Mouse (Mus musculus) myocyte (in vitro differentiated cells): ENCODE measurements at regions not wholly inside any gene's neighbourhood (a gene's known extent, or its start where the extent isn't known, plus 50 kb on each side); places are given as distances from the start of the nearest gene placed in this dataset.

ENCODE experiments used
- H3K27me3 ChIP-seq: one replicate; pipeline ENCODE4 v1.6.1; 2011; ENCODE audit not compliant: control insufficient read depth, insufficient read depth, insufficient read length
- H3K36me3 ChIP-seq: one replicate; pipeline ENCODE4 v1.6.1; 2011; ENCODE audit not compliant: control insufficient read depth, insufficient read depth
- H3K4me2 ChIP-seq: one replicate; pipeline ENCODE4 v1.6.1; 2011; ENCODE audit warnings: low read depth, control low read depth
- H3K4me3 ChIP-seq: one replicate; pipeline ENCODE4 v1.5.1; 2011; ENCODE audit warnings: mild to moderate bottlenecking, control low read depth, moderate library complexity
- H3K79me2 ChIP-seq: one replicate; pipeline ENCODE4 v1.6.1; 2011; ENCODE audit not compliant: control insufficient read depth, insufficient read depth
- H3ac ChIP-seq: one replicate; pipeline ENCODE4 v1.6.1; 2011; ENCODE audit not compliant: control insufficient read depth, insufficient read length
- CEBPB ChIP-seq: IDR thresholded peaks from 2 replicates; pipeline ENCODE4 v1.6.1; 2011; ENCODE audit warnings: mild to moderate bottlenecking, moderate library complexity; ENCODE audit not compliant: poor library complexity, insufficient read depth, severe bottlenecking
- E2F4 ChIP-seq: IDR thresholded peaks from one replicate; pipeline ENCODE4 v1.6.1; 2011; ENCODE audit warnings: mild to moderate bottlenecking, control low read depth, moderate library complexity; ENCODE audit not compliant: insufficient read depth
- MAX ChIP-seq: IDR thresholded peaks from one replicate; pipeline ENCODE4 v1.6.1; 2011; ENCODE audit warnings: low read depth, mild to moderate bottlenecking, control low read depth
- MYOD1 ChIP-seq, 3 experiments: IDR thresholded peaks; one replicate each; pipeline ENCODE4 v1.6.1; 2011; ENCODE audit warnings: control low read depth in 2 of 3, low read depth in 2 of 3, mild to moderate bottlenecking in 2 of 3, moderate library complexity in 1 of 3; ENCODE audit not compliant: insufficient read length in 2 of 3, control insufficient read depth in 1 of 3
- MYOG ChIP-seq, 3 experiments: IDR thresholded peaks; one replicate each; pipeline ENCODE4 v1.6.1; 2011; ENCODE audit warnings: control low read depth in 2 of 3, low read depth in 2 of 3, mild to moderate bottlenecking in 2 of 3; ENCODE audit not compliant: insufficient read length in 2 of 3, control insufficient read depth in 1 of 3, insufficient read depth in 1 of 3
- POLR2A ChIP-seq: IDR thresholded peaks from one replicate; pipeline ENCODE4 v1.6.1; 2011; ENCODE audit warnings: low read depth, mild to moderate bottlenecking, control low read depth, moderate library complexity; ENCODE audit not compliant: insufficient read length
- POLR2AphosphoS2 ChIP-seq: IDR thresholded peaks from one replicate; pipeline ENCODE4 v1.6.1; 2011; ENCODE audit warnings: low read depth, control low read depth; ENCODE audit not compliant: insufficient read length
- REST ChIP-seq: IDR thresholded peaks from one replicate; pipeline ENCODE4 v1.6.1; 2011; ENCODE audit warnings: mild to moderate bottlenecking, control low read depth, moderate library complexity; ENCODE audit not compliant: insufficient read depth, insufficient read length
- SRF ChIP-seq: IDR thresholded peaks from one replicate; pipeline ENCODE4 v1.6.1; 2011; ENCODE audit warnings: low read depth; ENCODE audit not compliant: control insufficient read depth, insufficient read length
- TCF12 ChIP-seq: IDR thresholded peaks from one replicate; pipeline ENCODE4 v1.6.1; 2011; ENCODE audit warnings: mild to moderate bottlenecking, control low read depth; ENCODE audit not compliant: poor library complexity, insufficient read depth, severe bottlenecking
- TCF3 ChIP-seq: IDR thresholded peaks from one replicate; pipeline ENCODE4 v1.6.1; 2011; ENCODE audit warnings: low read depth, control low read depth; ENCODE audit not compliant: insufficient read length
- USF1 ChIP-seq: IDR thresholded peaks from one replicate; pipeline ENCODE4 v1.6.1; 2011; ENCODE audit warnings: low read depth, mild to moderate bottlenecking, control low read depth, moderate library complexity

DNA sequence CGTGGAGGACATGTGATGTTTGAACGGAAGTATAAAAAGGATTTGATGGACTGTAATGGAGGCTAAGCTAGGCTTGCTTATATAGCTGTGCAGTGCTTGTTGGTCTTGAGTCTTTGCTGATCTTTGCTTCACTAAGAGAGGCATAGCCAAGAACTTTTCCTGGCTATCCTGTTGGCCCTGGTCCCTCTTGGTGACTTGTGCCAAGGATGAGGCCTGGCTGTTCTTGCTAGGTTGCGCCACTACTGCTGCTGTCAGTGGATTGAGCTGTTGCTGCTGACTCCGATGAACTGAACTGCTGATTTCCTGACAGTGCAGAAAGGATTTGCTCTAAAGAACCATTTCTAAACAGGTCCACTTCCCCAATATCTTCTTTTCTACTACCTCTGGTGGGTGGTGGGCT lies 167.9 kb upstream of the Rgmb start:
- Histone ChIP-seq H3ac (no peak overlapping the region), H3K4me3 (no peak overlapping the region), H3K4me2 (no peak overlapping the region), H3K79me2 (no peaks in the 10 kb centered on the region), H3K27me3 (no peaks in the 10 kb centered on the region), H3K36me3 (no peaks in the 10 kb centered on the region)
- TF ChIP-seq MYOG (IDR thresholded peaks at IDR 0.05; ENCODE audit: control insufficient read depth in 1 of 3, insufficient read depth in 1 of 3, insufficient read length in 2 of 3, low read depth in 2 of 3) (no peak), SRF (no peak), REST (no peak), TCF3 (no peak), CEBPB (no peak), POLR2A (no peak), MYOD1 (IDR thresholded peaks at IDR 0.05; ENCODE audit: control insufficient read depth in 1 of 3, insufficient read length in 2 of 3, low read depth in 2 of 3) (no peak), POLR2AphosphoS2 (no peak)

DNA sequence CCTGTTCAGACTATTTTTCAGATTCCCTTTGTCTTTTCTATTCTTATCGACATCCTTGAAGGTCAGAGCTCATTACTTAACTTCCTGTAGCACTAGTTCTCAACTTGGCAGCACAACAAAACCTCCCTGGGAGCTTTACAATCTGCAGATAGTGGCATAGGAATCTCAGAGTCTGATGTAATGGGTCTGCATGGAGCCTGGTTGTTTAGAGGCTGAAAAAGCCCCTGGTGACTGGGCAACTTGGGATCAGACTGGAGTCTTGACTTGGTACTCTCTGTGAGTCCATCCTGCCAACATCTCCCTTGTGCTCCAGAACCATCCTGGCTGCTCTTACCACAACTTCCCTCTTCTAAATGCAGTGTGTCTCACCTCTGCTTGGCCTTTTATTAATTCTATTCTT lies 166.4 kb upstream of the Rgmb start:
- Histone ChIP-seq H3K27me3 (no peaks in the 10 kb centered on the region), H3K36me3 (no peaks in the 10 kb centered on the region), H3K79me2 (no peaks in the 10 kb centered on the region), H3ac (no peak overlapping the region), H3K4me2 (no peak overlapping the region), H3K4me3 (no peak overlapping the region)
- TF ChIP-seq E2F4 (no peak), SRF (no peak)

DNA sequence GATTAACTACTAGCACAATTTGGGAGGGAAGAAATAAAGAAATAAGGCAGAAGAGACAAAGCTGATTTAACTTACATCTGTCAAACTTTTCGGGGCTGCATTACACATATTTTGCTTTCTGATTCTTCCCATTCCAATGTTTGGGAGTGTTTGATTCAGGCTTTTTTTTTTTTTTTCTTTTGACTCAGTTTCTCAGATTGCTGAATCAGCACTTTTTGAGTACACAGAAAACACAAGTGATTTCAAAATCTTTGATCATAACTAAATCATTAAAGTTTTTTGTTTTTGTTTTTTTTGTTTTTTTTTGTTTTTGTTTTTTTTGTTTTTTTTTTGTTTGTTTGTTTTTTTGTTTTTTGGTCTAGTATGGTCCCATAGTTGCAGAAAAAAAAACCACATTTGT lies 164.7 kb upstream of the Rgmb start:
- no peak overlapping the region for H3K4me3 ChIP-seq
- TF ChIP-seq CEBPB = no peak
- TF ChIP-seq SRF = no peak
- no peak for TF ChIP-seq E2F4
- TF ChIP-seq MYOG (IDR thresholded peaks at IDR 0.05; ENCODE audit: control insufficient read depth in 1 of 3, insufficient read depth in 1 of 3, insufficient read length in 2 of 3, low read depth in 2 of 3) = no peak
- no peak for TF ChIP-seq TCF3
- TF ChIP-seq MAX = no peak
- TF ChIP-seq TCF12 = no peak
- TF ChIP-seq POLR2AphosphoS2 = no peak
- TF ChIP-seq REST = no peak
- no peak for TF ChIP-seq USF1
- no peak for TF ChIP-seq MYOD1 (IDR thresholded peaks at IDR 0.05; ENCODE audit: control insufficient read depth in 1 of 3, insufficient read length in 2 of 3, low read depth in 2 of 3)

DNA sequence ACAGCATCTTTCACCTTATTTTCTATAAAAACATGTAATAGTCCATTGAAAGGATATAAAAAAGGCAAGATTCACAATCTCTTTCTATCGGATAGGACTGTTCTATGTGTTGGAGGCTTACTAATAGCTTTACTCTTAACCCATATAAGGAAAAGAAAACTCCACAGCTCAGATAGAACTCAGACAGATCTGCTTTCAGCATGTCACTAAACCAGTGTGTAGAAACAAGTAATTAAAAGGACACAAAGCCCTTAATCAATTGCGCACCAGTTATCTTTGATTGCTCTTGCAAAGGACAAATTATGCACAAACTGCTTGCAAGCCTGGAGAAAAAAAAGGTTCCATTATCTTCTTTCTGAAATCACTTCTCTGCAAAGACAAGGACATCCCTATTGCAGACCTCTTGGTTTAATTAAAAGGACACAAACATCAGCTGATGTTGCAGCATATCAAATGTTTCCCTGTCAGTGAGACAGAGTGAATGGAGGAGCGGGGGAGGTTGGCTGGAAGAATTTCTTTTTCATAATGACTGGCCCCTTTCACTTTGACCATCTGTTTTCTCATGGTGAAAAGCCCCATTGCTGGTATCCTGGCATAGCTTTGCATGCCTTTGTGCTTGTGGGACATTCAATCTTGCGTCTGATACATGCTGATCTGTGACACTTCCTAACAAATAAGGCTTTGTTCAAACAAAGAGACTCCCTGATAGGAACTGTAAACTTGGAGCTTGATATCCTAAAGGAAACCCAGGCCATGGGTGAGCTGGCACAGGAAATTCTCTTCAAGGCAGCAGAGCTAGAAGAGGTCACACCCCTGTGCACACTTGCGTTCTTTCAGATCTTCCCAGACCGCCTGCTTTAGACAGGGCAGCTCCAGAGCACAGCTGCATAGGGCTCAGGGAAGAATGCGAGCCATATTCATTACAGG lies 162.8 kb upstream of the Rgmb start:
- Histone ChIP-seq H3ac (no peak overlapping the region), H3K4me2 (peak overlapping the region; percentile 37), H3K36me3 (no peaks in the 10 kb centered on the region), H3K4me3 (no peak overlapping the region), H3K27me3 (no peaks in the 10 kb centered on the region), H3K79me2 (no peaks in the 10 kb centered on the region)
- TF ChIP-seq MYOD1 (IDR thresholded peaks at IDR 0.05; ENCODE audit: control insufficient read depth in 1 of 3, insufficient read length in 2 of 3, low read depth in 2 of 3) (peak in 2 of 3 experiments; percentile 76 to 80), USF1 (no peak), MAX (no peak), POLR2AphosphoS2 (no peak), CEBPB (no peak), MYOG (IDR thresholded peaks at IDR 0.05; ENCODE audit: control insufficient read depth in 1 of 3, insufficient read depth in 1 of 3, insufficient read length in 2 of 3, low read depth in 2 of 3) (peak in 2 of 3 experiments; percentile 67 to 87), SRF (no peak), TCF12 (peak; percentile 53), REST (no peak), POLR2A (no peak), TCF3 (peak; percentile 6), E2F4 (no peak)

More for the DNA sequence above, 164.7 kb upstream of the Rgmb start:
- H3ac ChIP-seq = no peak overlapping the region
- no peaks in the 10 kb centered on the region for H3K27me3 ChIP-seq
- H3K4me2 ChIP-seq = no peak overlapping the region
- no peaks in the 10 kb centered on the region for H3K36me3 ChIP-seq
- H3K79me2 ChIP-seq = no peaks in the 10 kb centered on the region

DNA sequence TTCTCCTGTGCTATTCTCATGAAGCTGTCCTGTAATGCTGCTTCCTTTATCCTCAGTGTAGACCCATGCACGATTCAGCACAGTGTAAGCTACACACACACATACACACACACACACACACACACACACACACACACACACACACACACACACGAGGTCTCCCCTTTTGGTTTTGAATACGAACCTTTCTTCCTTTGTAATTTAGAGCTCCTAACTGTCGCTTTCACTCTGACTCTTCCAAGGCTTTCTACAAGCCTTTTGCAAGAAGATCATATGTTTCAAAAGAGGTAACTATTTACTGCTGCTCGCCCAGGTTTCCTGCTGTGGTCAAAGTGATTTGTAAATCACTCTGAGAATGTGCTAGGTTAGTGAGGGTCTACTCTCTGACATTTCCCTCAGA lies 161.1 kb upstream of the Rgmb start:
- Histone ChIP-seq H3K27me3 (no peaks in the 10 kb centered on the region), H3K79me2 (no peaks in the 10 kb centered on the region), H3K36me3 (no peaks in the 10 kb centered on the region), H3K4me2 (no peak overlapping the region), H3ac (no peak overlapping the region), H3K4me3 (no peak overlapping the region)
- TF ChIP-seq SRF = no peak
- TF ChIP-seq MYOG (IDR thresholded peaks at IDR 0.05; ENCODE audit: control insufficient read depth in 1 of 3, insufficient read depth in 1 of 3, insufficient read length in 2 of 3, low read depth in 2 of 3) = no peak
- TF ChIP-seq POLR2A = no peak
- no peak for TF ChIP-seq POLR2AphosphoS2
- TF ChIP-seq REST = no peak
- TF ChIP-seq MAX = no peak
- TF ChIP-seq USF1 = no peak
- TF ChIP-seq CEBPB = no peak
- TF ChIP-seq TCF3 = no peak
- no peak for TF ChIP-seq E2F4
- no peak for TF ChIP-seq MYOD1 (IDR thresholded peaks at IDR 0.05; ENCODE audit: control insufficient read depth in 1 of 3, insufficient read length in 2 of 3, low read depth in 2 of 3)
- no peak for TF ChIP-seq TCF12
